Mouse (Mus musculus) retina, postnatal 7 days (tissue): ENCODE results near the gene Hapln4.
A peak's percentile ranks its signal among the peaks of the same experiment; 100 is the strongest.

Experiments used
- DNase-seq: peaks from one replicate; pipeline ENCODE4 v3.0.0-alpha.2; 2012; ENCODE audit warnings: low read depth, low spot score

The Hapln4 gene

GRCm38 (mm10) chr8:70137890-70138289, 54.6 kb downstream of the Hapln4 start:
- DNase-seq: no peak

GRCm38 (mm10) chr8:70139026-70139857, 56.0 kb downstream of the Hapln4 start, which contains the start of the genes Rfxank, Borcs8 and Mef2b:
Gene Rfxank (minus strand): TSS chr8:70139154.
Gene Borcs8 (plus strand): TSS chr8:70139499.
Gene Mef2b (plus strand): TSS chr8:70139711.
- peak; percentile 99 for DNase-seq

GRCm38 (mm10) chr8:70139981-70140380, 56.7 kb downstream of the Hapln4 start:
- no peak for DNase-seq
